Mouse (Mus musculus) frontal cortex, adult 2 months (tissue): ENCODE data around the gene March9. TPM values are rescaled to one million over a fixed set of nuclear protein-coding genes. Genes with fewer than 3 reads are reported as not detected.
A peak's percentile ranks its signal among the peaks of the same experiment; 100 is the strongest.

ENCODE experiments used
- DNase-seq, 2 experiments: peaks; one replicate each; pipeline ENCODE4 v3.0.0; 2022; ENCODE audit warnings: low spot score in 1 of 2; ENCODE audit errors: extremely low spot score in 1 of 2
- polyA plus RNA-seq: library from polyadenylated mRNA; depleted of rRNA; stranded (reverse); fragments of >200 nt; gene quantifications from 2 replicates; pipeline ENCODE4 v1.2.3, GENCODE M21; 2012; rRNA removed

The March9 gene
- polyA plus RNA-seq, 1 experiment = 14.4 TPM

GRCm38 (mm10) chr10:127041274-127041766 is 18.7 kb downstream of the March9 start, which contains the start of the genes Mettl1 and Eef1akmt3:
TSS of gene Mettl1 (plus strand) at chr10:127041414.
TSS of gene Eef1akmt3 (minus strand) at chr10:127041513.
- DNase-seq = no peak

GRCm38 (mm10) chr10:127040569-127041214 is 19.3 kb downstream of the March9 start:
- peak in 1 of 2 experiments; percentile 70 for DNase-seq

- DNase-seq = no peak
Measured at GRCm38 (mm10) chr10:127037641-127038040, 22.3 kb downstream of the March9 start.

- DNase-seq = no peak
Measured at GRCm38 (mm10) chr10:127036273-127036672, 23.7 kb downstream of the March9 start.

GRCm38 (mm10) chr10:127033301-127033741 is 26.7 kb downstream of the March9 start:
- no peak for DNase-seq

- peak; percentile 69 to 93 for DNase-seq
Measured at GRCm38 (mm10) chr10:127030336-127031296, 29.4 kb downstream of the March9 start, which contains the start of gene Tsfm. TSS of gene Tsfm (minus strand) at chr10:127030840.

- no peak for DNase-seq
Measured at GRCm38 (mm10) chr10:127018422-127018821, 41.6 kb downstream of the March9 start.

- DNase-seq = no peak
Measured at GRCm38 (mm10) chr10:127017071-127017470, 42.9 kb downstream of the March9 start.

GRCm38 (mm10) chr10:127016488-127016887 is 43.5 kb downstream of the March9 start:
- no peak for DNase-seq

Other genes with a start within 250 kb of the March9 start
- 9.5 and 10.7 TPM in 2 replicates for gene Atp23, start 158.8 kb downstream of the March9 start, polyA plus RNA-seq
- 78.3 and 79.7 TPM in 2 replicates for gene Ctdsp2, start 81.5 kb downstream of the March9 start, polyA plus RNA-seq
- 0.14 and 0.25 TPM in 2 replicates for gene Avil, start 59.5 kb downstream of the March9 start, polyA plus RNA-seq
- gene Tsfm, start 29.3 kb downstream of the March9 start, polyA plus RNA-seq = 31.8 and 35.2 TPM in 2 replicates
- gene Mettl1, start 18.8 kb downstream of the March9 start, polyA plus RNA-seq = 13.9 and 14.0 TPM in 2 replicates
- 0.18 and 0.27 TPM in 2 replicates for gene Eef1akmt3, start 18.7 kb downstream of the March9 start, polyA plus RNA-seq
- gene Cyp27b1, start 11.9 kb downstream of the March9 start, polyA plus RNA-seq = 0.70 and 1.0 TPM in 2 replicates
- 154 and 167 TPM in 2 replicates for gene Cdk4, start 3.4 kb upstream of the March9 start, polyA plus RNA-seq
- gene Tspan31, start 10.1 kb upstream of the March9 start, polyA plus RNA-seq = 89.9 and 91.7 TPM in 2 replicates
- gene Agap2, start 15.1 kb upstream of the March9 start, polyA plus RNA-seq = 450 and 465 TPM in 2 replicates
- gene Os9, start 60.9 kb upstream of the March9 start, polyA plus RNA-seq = 106 and 108 TPM in 2 replicates
- 112 and 132 TPM in 2 replicates for gene B4galnt1, start 105.0 kb upstream of the March9 start, polyA plus RNA-seq
- gene Slc26a10, start 120.5 kb upstream of the March9 start, polyA plus RNA-seq = 5.5 and 6.6 TPM in 2 replicates
- gene Arhgef25, start 129.9 kb upstream of the March9 start, polyA plus RNA-seq = 184 and 198 TPM in 2 replicates
- 375 and 413 TPM in 2 replicates for gene Dtx3, start 135.5 kb upstream of the March9 start, polyA plus RNA-seq
- gene Pip4k2c, start 151.4 kb upstream of the March9 start, polyA plus RNA-seq = 97.3 and 97.4 TPM in 2 replicates
- 795 and 907 TPM in 2 replicates for gene Kif5a, start 203.2 kb upstream of the March9 start, polyA plus RNA-seq
- 285 and 313 TPM in 2 replicates for gene Dctn2, start 206.2 kb upstream of the March9 start, polyA plus RNA-seq
- 50.0 and 51.5 TPM in 2 replicates for gene Mbd6, start 228.8 kb upstream of the March9 start, polyA plus RNA-seq